Mouse (Mus musculus): ENCODE measurements around the gene Krit1.

DNA sequence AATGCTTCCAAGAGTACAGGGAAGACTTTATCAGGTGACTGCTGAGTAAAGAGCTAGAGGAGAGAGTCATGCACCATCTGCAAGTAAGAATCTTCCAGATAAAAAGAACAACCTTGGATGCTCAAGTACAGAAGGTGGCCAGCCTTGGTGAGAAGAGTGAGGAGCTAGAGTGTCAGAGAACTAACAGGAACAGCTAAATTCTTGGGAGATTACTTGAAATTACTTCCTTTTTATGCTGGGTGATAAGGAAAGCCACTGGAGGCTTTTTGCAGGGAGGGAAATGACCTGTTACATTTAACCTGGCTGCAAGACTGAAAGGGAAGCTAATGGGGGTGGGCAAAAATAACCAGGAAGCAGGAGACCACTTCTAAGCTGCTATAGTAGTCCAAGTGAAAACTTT lies 11.9 kb upstream of the Krit1 start:
- TF ChIP-seq CTCF (IDR thresholded peaks at IDR 0.05; ENCODE audit: low read depth) (no peak), EP300 (IDR thresholded peaks at IDR 0.05; ENCODE audit: low read depth) (no peak)

All from liver, embryonic 14.5 days (tissue).